Mouse (Mus musculus) testis, adult 2 months (tissue): Measurements from ENCODE around the gene Lif. TPM values are rescaled to one million over a fixed set of nuclear protein-coding genes. Genes with fewer than 3 reads are reported as not detected.

Experiments used
- H3K27ac ChIP-seq: fragments of 200-500 bp; 2 replicates; pipeline ENCODE4 v1.5.1; 2012; ENCODE audit warnings: low read depth, low read length; ENCODE audit not compliant: control insufficient read depth, insufficient read depth
- H3K27me3 ChIP-seq: fragments of 200-500 bp; 2 replicates; pipeline ENCODE4 v1.6.1; 2012; ENCODE audit warnings: mild to moderate bottlenecking, low read length, moderate library complexity; ENCODE audit not compliant: control insufficient read depth, insufficient read depth
- H3K36me3 ChIP-seq: fragments of 200-500 bp; 2 replicates; pipeline ENCODE4 v1.6.1; 2012; ENCODE audit warnings: mild to moderate bottlenecking, low read length; ENCODE audit not compliant: control insufficient read depth, insufficient read depth
- H3K4me1 ChIP-seq: fragments of 200-500 bp; 2 replicates; pipeline ENCODE4 v1.6.1; 2012; ENCODE audit warnings: low read length; ENCODE audit not compliant: control insufficient read depth, insufficient read depth
- H3K4me3 ChIP-seq: fragments of 200-500 bp; 2 replicates; pipeline ENCODE4 v1.5.1; 2012; ENCODE audit warnings: low read depth, mild to moderate bottlenecking, low read length, moderate library complexity, mixed read lengths; ENCODE audit not compliant: control insufficient read depth
- CTCF ChIP-seq: fragments of 200-500 bp; IDR thresholded peaks from 2 replicates; pipeline ENCODE4 v1.5.1; 2012; ENCODE audit warnings: low read depth, mild to moderate bottlenecking, inconsistent platforms, low read length, moderate library complexity; ENCODE audit not compliant: control insufficient read depth, insufficient read depth, insufficient replicate concordance
- POLR2A ChIP-seq: fragments of 200-500 bp; IDR thresholded peaks from 2 replicates; pipeline ENCODE4 v1.6.1; 2012; ENCODE audit warnings: low read depth, mild to moderate bottlenecking, inconsistent platforms, low read length, moderate library complexity; ENCODE audit not compliant: control insufficient read depth
- polyA plus RNA-seq: library from polyadenylated mRNA; depleted of rRNA; stranded (reverse); fragments of >200 nt; gene quantifications from 2 replicates; pipeline ENCODE4 v1.2.3, GENCODE M21; 2012

The Lif gene
- polyA plus RNA-seq, 1 experiment: 0.21 TPM

GRCm38 (mm10) chr11:4304203-4304602, 46.8 kb downstream of the Lif start:
- H3K36me3 ChIP-seq: no peaks in the 10 kb centered on the region
- H3K4me3 ChIP-seq: no peak overlapping the region
- H3K27ac ChIP-seq: no peak overlapping the region
- H3K4me1 ChIP-seq: peaks cover 7% of the 10 kb centered on the region
- H3K27me3 ChIP-seq: no peaks in the 10 kb centered on the region
- TF ChIP-seq CTCF: no peak
- TF ChIP-seq POLR2A: no peak

GRCm38 (mm10) chr11:4305090-4305489, 47.7 kb downstream of the Lif start:
- no peak overlapping the region for H3K27ac ChIP-seq
- no peak overlapping the region for H3K4me3 ChIP-seq
- H3K4me1 ChIP-seq: peaks cover 2% of the 10 kb centered on the region
- no peaks in the 10 kb centered on the region for H3K36me3 ChIP-seq
- no peaks in the 10 kb centered on the region for H3K27me3 ChIP-seq
- TF ChIP-seq CTCF: no peak
- TF ChIP-seq POLR2A: no peak

- Histone ChIP-seq H3K4me1 (peaks cover 2% of the 10 kb centered on the region), H3K36me3 (no peaks in the 10 kb centered on the region), H3K4me3 (no peak overlapping the region), H3K27me3 (no peaks in the 10 kb centered on the region), H3K27ac (no peak overlapping the region)
- TF ChIP-seq POLR2A (no peak), CTCF (no peak)
Measured at GRCm38 (mm10) chr11:4306086-4306485, 48.7 kb downstream of the Lif start.

GRCm38 (mm10) chr11:4308060-4308513, 50.7 kb downstream of the Lif start:
- no peak for TF ChIP-seq POLR2A
- TF ChIP-seq CTCF: no peak
- Histone ChIP-seq H3K4me1 (peaks cover 2% of the 10 kb centered on the region), H3K36me3 (no peaks in the 10 kb centered on the region), H3K4me3 (no peak overlapping the region), H3K27me3 (no peaks in the 10 kb centered on the region), H3K27ac (no peak overlapping the region)

GRCm38 (mm10) chr11:4308514-4309450, 51.4 kb downstream of the Lif start:
- Histone ChIP-seq H3K27ac (peak overlapping the region; percentile 71), H3K4me3 (no peak overlapping the region), H3K27me3 (no peaks in the 10 kb centered on the region), H3K4me1 (peaks cover 2% of the 10 kb centered on the region), H3K36me3 (no peaks in the 10 kb centered on the region)
- TF ChIP-seq CTCF: no peak
- no peak for TF ChIP-seq POLR2A

GRCm38 (mm10) chr11:4309613-4310012, 52.3 kb downstream of the Lif start:
- Histone ChIP-seq H3K4me3 (no peak overlapping the region), H3K27ac (peak overlapping the region; percentile 62; the same call in 1 of the 2 replicates), H3K27me3 (no peaks in the 10 kb centered on the region), H3K36me3 (no peaks in the 10 kb centered on the region), H3K4me1 (peaks cover 2% of the 10 kb centered on the region)
- TF ChIP-seq POLR2A: no peak
- no peak for TF ChIP-seq CTCF

GRCm38 (mm10) chr11:4310324-4310723, 53.0 kb downstream of the Lif start:
- H3K4me3 ChIP-seq: no peak overlapping the region
- peaks cover 2% of the 10 kb centered on the region for H3K4me1 ChIP-seq
- no peaks in the 10 kb centered on the region for H3K36me3 ChIP-seq
- no peaks in the 10 kb centered on the region for H3K27me3 ChIP-seq
- H3K27ac ChIP-seq: peak overlapping the region; percentile 54; the same call in 1 of the 2 replicates
- TF ChIP-seq CTCF (no peak), POLR2A (no peak)
